Comparison of ENCODE assay signal across 9 mouse cellular contexts in the genomic region with DNA sequence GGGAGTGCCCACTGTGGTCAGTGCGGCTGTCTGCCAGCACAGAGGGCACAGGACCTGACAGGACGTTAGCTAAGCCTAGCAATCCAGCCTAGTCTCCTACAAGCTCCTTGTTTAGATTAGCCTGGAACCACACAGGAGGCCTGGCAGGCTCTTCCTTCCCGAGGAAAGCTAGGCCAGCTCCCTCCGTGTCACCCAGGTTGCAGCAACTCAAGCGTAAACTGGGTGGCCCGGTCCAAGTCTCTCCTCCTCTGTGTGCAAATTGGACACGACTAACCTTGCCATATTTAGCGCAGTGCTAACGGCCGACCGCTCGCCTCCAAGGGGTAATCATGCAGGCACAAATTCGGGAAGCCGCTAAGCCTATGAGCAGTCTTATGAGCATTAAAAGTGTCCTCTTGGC.
A peak's percentile ranks its signal among the peaks of the same experiment; 100 is the strongest.
DNase-seq lines count a peak whose midpoint lies in the region; ATAC-seq and TF ChIP-seq lines count a peak whose summit lies in the region.
"Had no signal": no experiment of that assay in that cellular context is flagged by ENCODE, and none has a peak within 500 bp of the region (broad histone marks: within the 10 kb centered on the region; RNA-seq: fewer than 3 reads in every experiment).

No protein-coding gene starts in this region.

- H3K9ac ChIP-seq in heart, embryonic 13.5 days, result peak overlapping the region; percentile 15; the same call in 1 of the 2 replicates
- no peak overlapping the region for H3K9ac ChIP-seq in forebrain, embryonic 11.5 days (ENCODE audit: low read length)
- 0 out of 2 replicates have a peak overlapping the region, but pooled peaks have one; percentile 12 for H3K9ac ChIP-seq in kidney, embryonic 16.5 days (replicated peaks; ENCODE audit: low read length)
- H3K9ac ChIP-seq in midbrain, postnatal 0 days (replicated peaks; ENCODE audit: low read length, poor library complexity, severe bottlenecking), result no peak overlapping the region

- H3K4me3 ChIP-seq in heart, embryonic 13.5 days, result no peak overlapping the region
- H3K4me3 ChIP-seq in heart, embryonic 10.5 days, result no peak overlapping the region
- H3K4me3 ChIP-seq in forebrain, embryonic 11.5 days (ENCODE audit: low read depth, low read length), result no peak overlapping the region
- no peak overlapping the region for H3K4me3 ChIP-seq in kidney, embryonic 16.5 days (ENCODE audit: low read length)
- H3K4me3 ChIP-seq in midbrain, postnatal 0 days (ENCODE audit: low read depth, low read length), result no peak overlapping the region

- peak overlapping the region; percentile 7; the same call in 1 of the 2 replicates for H3K27ac ChIP-seq in heart, embryonic 13.5 days (replicated peaks)
- H3K27ac ChIP-seq in heart, embryonic 10.5 days, result no peak overlapping the region
- H3K27ac ChIP-seq in forebrain, embryonic 11.5 days (ENCODE audit: low read depth, low read length), result no peak overlapping the region
- H3K27ac ChIP-seq in kidney, embryonic 16.5 days (ENCODE audit: low read length), result peak overlapping the region; percentile 25; the same call in 1 of the 2 replicates
- peak overlapping the region; percentile 45 for H3K27ac ChIP-seq in midbrain, postnatal 0 days (ENCODE audit: low read depth, low read length)

- no peak for TF ChIP-seq CTCF in midbrain, postnatal 0 days (IDR thresholded peaks at IDR 0.05)

- H3K9me3 ChIP-seq in heart, embryonic 13.5 days, result no peaks in the 10 kb centered on the region
- H3K9me3 ChIP-seq in heart, embryonic 10.5 days, result no peaks in the 10 kb centered on the region
- no peaks in the 10 kb centered on the region for H3K9me3 ChIP-seq in forebrain, embryonic 11.5 days (ENCODE audit: control insufficient read depth, low read length)
- no peaks in the 10 kb centered on the region for H3K9me3 ChIP-seq in kidney, embryonic 16.5 days (ENCODE audit: low read length)
- H3K9me3 ChIP-seq in midbrain, postnatal 0 days (ENCODE audit: low read length), result no peaks in the 10 kb centered on the region

- no peak overlapping the region for H3K4me2 ChIP-seq in heart, embryonic 13.5 days
- H3K4me2 ChIP-seq in forebrain, embryonic 11.5 days (ENCODE audit: low read depth, low read length, severe bottlenecking), result no peak overlapping the region
- no peak overlapping the region for H3K4me2 ChIP-seq in kidney, embryonic 16.5 days (replicated peaks; ENCODE audit: low read depth, low read length)
- H3K4me2 ChIP-seq in midbrain, postnatal 0 days (ENCODE audit: low read depth, low read length, poor library complexity, severe bottlenecking), result no peak overlapping the region

- H3K4me1 ChIP-seq in heart, embryonic 13.5 days, result peaks cover 52% of the 10 kb centered on the region
- H3K4me1 ChIP-seq in heart, embryonic 10.5 days, result peaks cover 50% of the 10 kb centered on the region
- H3K4me1 ChIP-seq in forebrain, embryonic 11.5 days (replicated peaks; ENCODE audit: control insufficient read depth, insufficient read depth, low read length), result peaks cover 21% of the 10 kb centered on the region; the same call in 1 of the 2 replicates
- H3K4me1 ChIP-seq in kidney, embryonic 16.5 days (ENCODE audit: insufficient read depth, low read length), result peaks cover 35% of the 10 kb centered on the region
- peaks cover 9% of the 10 kb centered on the region; the same call in 1 of the 2 replicates for H3K4me1 ChIP-seq in midbrain, postnatal 0 days (ENCODE audit: insufficient read depth, low read length)

- no peaks in the 10 kb centered on the region for H3K36me3 ChIP-seq in heart, embryonic 13.5 days
- H3K36me3 ChIP-seq in heart, embryonic 10.5 days, result no peaks in the 10 kb centered on the region
- H3K36me3 ChIP-seq in forebrain, embryonic 11.5 days (ENCODE audit: control insufficient read depth, insufficient read depth, low read length), result no peaks in the 10 kb centered on the region
- no peaks in the 10 kb centered on the region for H3K36me3 ChIP-seq in kidney, embryonic 16.5 days (ENCODE audit: insufficient read depth, low read length)
- no peaks in the 10 kb centered on the region for H3K36me3 ChIP-seq in midbrain, postnatal 0 days (ENCODE audit: insufficient read depth, low read length)

- no peak for DNase-seq in heart, embryonic 10.5 days (ENCODE audit: low spot score)
- DNase-seq in forebrain, embryonic 11.5 days (ENCODE audit: low spot score), result no peak
- peak; percentile 74 for DNase-seq in midbrain, postnatal 0 days (ENCODE audit: low spot score)
- DNase-seq in right cerebral cortex, postnatal 14 days, result no peak
- DNase-seq in thymus, postnatal 14 days, result no peak
- no peak for DNase-seq in T-cell, adult 2 months (ENCODE audit: low spot score)

- no peak for ATAC-seq in heart, embryonic 13.5 days (ENCODE audit: extremely low read depth, insufficient number of reproducible peaks, low FRiP score, low TSS enrichment)
- ATAC-seq in forebrain, embryonic 11.5 days (replicated peaks; ENCODE audit: low FRiP score), result 0 out of 2 replicates have a peak, but pooled peaks have one; percentile 42
- peak; percentile 50; the same call in 1 of the 2 replicates for ATAC-seq in kidney, embryonic 16.5 days (ENCODE audit: low FRiP score, low TSS enrichment)
- ATAC-seq in midbrain, postnatal 0 days (ENCODE audit: low FRiP score), result no peak

- 67% methylated on average over 14 of the region's 14 CpGs for WGBS in heart, embryonic 13.5 days
- WGBS in heart, embryonic 10.5 days, result 69% methylated on average over 14 of the region's 14 CpGs
- WGBS in forebrain, embryonic 11.5 days, result 48% methylated on average over 14 of the region's 14 CpGs
- 59% methylated on average over 14 of the region's 14 CpGs for WGBS in kidney, embryonic 16.5 days
- 53% methylated on average over 14 of the region's 14 CpGs for WGBS in midbrain, postnatal 0 days

- no peaks in the 10 kb centered on the region for H3K27me3 ChIP-seq in heart, embryonic 13.5 days (replicated peaks)
- H3K27me3 ChIP-seq in heart, embryonic 10.5 days (ENCODE audit: insufficient read depth, poor library complexity, severe bottlenecking), result no peaks in the 10 kb centered on the region
- peaks cover 3% of the 10 kb centered on the region; the same call in 1 of the 2 replicates for H3K27me3 ChIP-seq in forebrain, embryonic 11.5 days (ENCODE audit: control insufficient read depth, insufficient read depth, low read length)
- no peaks in the 10 kb centered on the region for H3K27me3 ChIP-seq in kidney, embryonic 16.5 days (ENCODE audit: insufficient read depth, low read length)
- H3K27me3 ChIP-seq in midbrain, postnatal 0 days (ENCODE audit: insufficient read depth, low read length), result no peaks in the 10 kb centered on the region
- H3K27me3 ChIP-seq: CH12.LX had no signal

Comparison
In these comparisons a context has a peak if more than half of its experiments do, and no peak if none do; other contexts are left out.
1. H3K27ac ChIP-seq: peak in heart, embryonic 13.5 days (single experiment), kidney, embryonic 16.5 days (single experiment) and midbrain, postnatal 0 days (single experiment); none in heart, embryonic 10.5 days (single experiment) and forebrain, embryonic 11.5 days (single experiment).
2. ATAC-seq: peak in forebrain, embryonic 11.5 days (single experiment) and kidney, embryonic 16.5 days (single experiment); none in heart, embryonic 13.5 days (single experiment) and midbrain, postnatal 0 days (single experiment).
3. H3K9ac ChIP-seq: peak in heart, embryonic 13.5 days (single experiment) and kidney, embryonic 16.5 days (single experiment); none in forebrain, embryonic 11.5 days (single experiment) and midbrain, postnatal 0 days (single experiment).